Mouse (Mus musculus) forebrain, embryonic 15.5 days (tissue): ENCODE measurements around the gene Olfr559. TPM values are rescaled to one million over a fixed set of nuclear protein-coding genes. Genes with fewer than 3 reads are reported as not detected.

Experiments
- ATAC-seq: fragments of 200-750 bp; cut with Nextera tagmentation; replicated peaks from 2 replicates; pipeline ENCODE4 v1.8.0; 2017; ENCODE audit warnings: mild to moderate bottlenecking, moderate TSS enrichment, moderate library complexity
- H3K27ac ChIP-seq: fragments of 300-500 bp; sonication (generic); replicated peaks from 2 replicates; pipeline ENCODE4 v1.5.1; 2015; ENCODE audit warnings: mild to moderate bottlenecking, inconsistent platforms
- H3K27me3 ChIP-seq: fragments of 300-500 bp; sonication (generic); 2 replicates; pipeline ENCODE4 v1.6.1; 2015; ENCODE audit warnings: inconsistent platforms
- H3K36me3 ChIP-seq: fragments of 300-500 bp; sonication (generic); 2 replicates; pipeline ENCODE4 v1.6.1; 2015; ENCODE audit warnings: mild to moderate bottlenecking, inconsistent platforms
- H3K4me1 ChIP-seq: fragments of 300-500 bp; sonication (generic); 2 replicates; pipeline ENCODE4 v1.6.1; 2015; ENCODE audit warnings: inconsistent platforms
- H3K4me2 ChIP-seq: fragments of 300-500 bp; sonication (generic); replicated peaks from 2 replicates; pipeline ENCODE4 v1.6.1; 2015; ENCODE audit warnings: mild to moderate bottlenecking, inconsistent platforms
- H3K4me3 ChIP-seq: fragments of 300-500 bp; sonication (generic); 2 replicates; pipeline ENCODE4 v1.5.1; 2015; ENCODE audit warnings: mild to moderate bottlenecking, inconsistent platforms
- H3K9ac ChIP-seq: fragments of 300-500 bp; sonication (generic); replicated peaks from 2 replicates; pipeline ENCODE4 v1.6.1; 2015; ENCODE audit warnings: mild to moderate bottlenecking, inconsistent platforms
- H3K9me3 ChIP-seq: fragments of 300-500 bp; sonication (generic); 2 replicates; pipeline ENCODE4 v1.6.1; 2016; ENCODE audit warnings: inconsistent platforms
- WGBS: fragments of 180-500 bp; shearing (Covaris S2); methylation state at CpG from one replicate; pipeline ENCODE4 v1.1.7; 2015; ENCODE audit warnings: mixed read lengths; 5-methylcytosine and 5-hydroxymethylcytosine counted together
- polyA plus RNA-seq: library from polyadenylated mRNA; unstranded; fragments of >200 nt; fragmentation: Nextera tagmentation; extraction: Ambion mirVana; gene quantifications from 2 replicates; pipeline ENCODE4 v1.2.1, GENCODE M21; 2015

Gene Olfr559
- polyA plus RNA-seq, 1 experiment from 2014 or later, result not detected

DNA sequence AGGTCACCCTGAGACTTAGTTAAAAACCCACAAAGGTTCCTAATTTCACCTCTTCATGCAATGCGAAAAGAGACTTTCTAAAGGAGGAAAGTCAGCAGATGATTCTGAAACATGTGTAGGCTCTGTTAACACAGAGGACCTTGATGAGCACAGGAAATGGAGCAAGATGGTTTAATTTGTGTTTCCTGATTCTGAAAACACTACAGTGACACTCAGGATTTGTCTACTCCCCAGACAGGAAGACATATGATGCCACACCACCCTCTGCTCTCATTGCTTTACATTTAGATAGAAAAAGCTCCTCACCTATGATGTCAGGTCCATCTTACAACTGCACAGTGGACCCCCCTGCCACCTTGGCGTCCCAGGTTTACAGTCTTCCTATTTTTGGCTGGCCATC is 51.1 kb downstream of the Olfr559 start:
- no peaks in the 10 kb centered on the region for H3K4me1 ChIP-seq
- H3K4me2 ChIP-seq, result no peak overlapping the region
- no peaks in the 10 kb centered on the region for H3K27me3 ChIP-seq
- WGBS, result 82% methylated on average over 2 of the region's 2 CpGs
- no peak for ATAC-seq
- H3K4me3 ChIP-seq, result no peak overlapping the region
- no peak overlapping the region for H3K27ac ChIP-seq
- H3K9me3 ChIP-seq, result no peaks in the 10 kb centered on the region
- no peak overlapping the region for H3K9ac ChIP-seq
- no peaks in the 10 kb centered on the region for H3K36me3 ChIP-seq

Other genes with a start within 250 kb of the Olfr559 start
- gene Olfr543, start 245.8 kb downstream of the Olfr559 start, polyA plus RNA-seq, result 0.23 and 0.38 TPM in 2 replicates
- 0.06 and 0.13 TPM in 2 replicates for gene Olfr544, start 239.2 kb downstream of the Olfr559 start, polyA plus RNA-seq
- 0.05 and 0.15 TPM in 2 replicates for gene Olfr545, start 227.9 kb downstream of the Olfr559 start, polyA plus RNA-seq
- gene Olfr547, start 192.7 kb downstream of the Olfr559 start, polyA plus RNA-seq, result not detected in 2 replicates
- gene Olfr548-ps1, start 186.6 kb downstream of the Olfr559 start, polyA plus RNA-seq, result not detected in 2 replicates
- not detected in 2 replicates for gene Olfr549, start 177.6 kb downstream of the Olfr559 start, polyA plus RNA-seq
- gene Trim21, start 162.0 kb downstream of the Olfr559 start, polyA plus RNA-seq, result 0.06 TPM in 1 of 2 replicates, not detected in the other
- not detected in 2 replicates for gene Olfr550, start 156.0 kb downstream of the Olfr559 start, polyA plus RNA-seq
- not detected in 2 replicates for gene Olfr551, start 135.6 kb downstream of the Olfr559 start, polyA plus RNA-seq
- not detected in 2 replicates for gene Olfr552, start 129.7 kb downstream of the Olfr559 start, polyA plus RNA-seq
- gene Olfr553, start 109.3 kb downstream of the Olfr559 start, polyA plus RNA-seq, result not detected in 2 replicates
- gene Olfr554, start 89.1 kb downstream of the Olfr559 start, polyA plus RNA-seq, result not detected in 2 replicates
- gene Olfr555, start 68.7 kb downstream of the Olfr559 start, polyA plus RNA-seq, result not detected in 2 replicates
- not detected in 2 replicates for gene Olfr556, start 62.6 kb downstream of the Olfr559 start, polyA plus RNA-seq
- gene Trim68, start 40.2 kb downstream of the Olfr559 start, polyA plus RNA-seq, result 6.6 and 6.7 TPM in 2 replicates
- gene Olfr557, start 31.6 kb downstream of the Olfr559 start, polyA plus RNA-seq, result not detected in 2 replicates
- gene Olfr558, start 25.3 kb downstream of the Olfr559 start, polyA plus RNA-seq, result not detected in 2 replicates
- gene Olfr33, start 8.4 kb downstream of the Olfr559 start, polyA plus RNA-seq, result not detected in 2 replicates
- not detected in 2 replicates for gene Olfr560, start 31.9 kb upstream of the Olfr559 start, polyA plus RNA-seq
- gene Olfr78, start 32.0 kb upstream of the Olfr559 start, polyA plus RNA-seq, result 0.05 and 0.14 TPM in 2 replicates
- not detected in 2 replicates for gene Olfr561, start 43.7 kb upstream of the Olfr559 start, polyA plus RNA-seq
- gene Olfr564, start 76.0 kb upstream of the Olfr559 start, polyA plus RNA-seq, result not detected in 2 replicates
- not detected in 2 replicates for gene Olfr566, start 131.3 kb upstream of the Olfr559 start, polyA plus RNA-seq
- not detected in 2 replicates for gene Olfr568, start 149.6 kb upstream of the Olfr559 start, polyA plus RNA-seq
- gene Olfr569, start 163.4 kb upstream of the Olfr559 start, polyA plus RNA-seq, result not detected in 2 replicates
- gene Olfr570, start 167.1 kb upstream of the Olfr559 start, polyA plus RNA-seq, result 0.13 TPM in 1 of 2 replicates, not detected in the other
- not detected in 2 replicates for gene Olfr571, start 190.0 kb upstream of the Olfr559 start, polyA plus RNA-seq
- not detected in 2 replicates for gene Olfr572, start 196.9 kb upstream of the Olfr559 start, polyA plus RNA-seq
- not detected in 2 replicates for gene Olfr573-ps1, start 215.1 kb upstream of the Olfr559 start, polyA plus RNA-seq
- gene Olfr574, start 221.0 kb upstream of the Olfr559 start, polyA plus RNA-seq, result not detected in 2 replicates
- gene Olfr575, start 231.3 kb upstream of the Olfr559 start, polyA plus RNA-seq, result not detected in 2 replicates
- gene Olfr576, start 235.2 kb upstream of the Olfr559 start, polyA plus RNA-seq, result not detected in 2 replicates
- gene Olfr577, start 248.5 kb upstream of the Olfr559 start, polyA plus RNA-seq, result not detected in 2 replicates